Mouse (Mus musculus) cerebellum, adult 2 months (tissue): ENCODE measurements around the gene Mettl16. TPM values are rescaled to one million over a fixed set of nuclear protein-coding genes. Genes with fewer than 3 reads are reported as not detected.
A peak's percentile ranks its signal among the peaks of the same experiment; 100 is the strongest.

Experiments
- DNase-seq, 2 experiments: peaks; one replicate each; pipeline ENCODE4 v3.0.0; 2021
- H3K27ac ChIP-seq: fragments of 200-500 bp; 2 replicates; pipeline ENCODE4 v1.5.1; 2012; ENCODE audit warnings: low read length, control low read depth, inconsistent platforms; ENCODE audit not compliant: insufficient read depth
- H3K27me3 ChIP-seq: fragments of 200-500 bp; 2 replicates; pipeline ENCODE4 v1.6.1; 2012; ENCODE audit warnings: inconsistent platforms, mild to moderate bottlenecking, low read length, moderate library complexity; ENCODE audit not compliant: control insufficient read depth, insufficient read depth
- H3K4me1 ChIP-seq: fragments of 200-500 bp; 2 replicates; pipeline ENCODE4 v1.6.1; 2011; ENCODE audit warnings: low read length; ENCODE audit not compliant: control insufficient read depth, insufficient read depth
- H3K4me3 ChIP-seq: fragments of 200-500 bp; replicated peaks from 2 replicates; pipeline ENCODE3; 2011; ENCODE audit warnings: mild to moderate bottlenecking, low read depth, low read length, control low read depth; ENCODE audit not compliant: insufficient read depth
- CTCF ChIP-seq: fragments of 200-500 bp; IDR thresholded peaks from 2 replicates; pipeline ENCODE4 v1.5.1; 2011; ENCODE audit warnings: low read depth, mild to moderate bottlenecking, control low read depth, low read length, moderate library complexity, borderline replicate concordance; ENCODE audit not compliant: insufficient read depth
- POLR2A ChIP-seq: fragments of 200-500 bp; IDR thresholded peaks from 2 replicates; pipeline ENCODE4 v1.6.1; 2011; ENCODE audit warnings: low read length, control low read depth, borderline replicate concordance; ENCODE audit not compliant: insufficient read depth
- WGBS: fragments of 180-500 bp; shearing (Covaris S2); methylation state at CpG from one replicate; pipeline ENCODE4 v1.1.7; 2018; 5-methylcytosine and 5-hydroxymethylcytosine counted together
- polyA plus RNA-seq: library from polyadenylated mRNA; depleted of rRNA; stranded (reverse); fragments of >200 nt; gene quantifications from 2 replicates; pipeline ENCODE4 v1.2.3, GENCODE M21; 2012; rRNA removed

Gene Mettl16
- polyA plus RNA-seq, 1 experiment = 18.5 TPM

DNA sequence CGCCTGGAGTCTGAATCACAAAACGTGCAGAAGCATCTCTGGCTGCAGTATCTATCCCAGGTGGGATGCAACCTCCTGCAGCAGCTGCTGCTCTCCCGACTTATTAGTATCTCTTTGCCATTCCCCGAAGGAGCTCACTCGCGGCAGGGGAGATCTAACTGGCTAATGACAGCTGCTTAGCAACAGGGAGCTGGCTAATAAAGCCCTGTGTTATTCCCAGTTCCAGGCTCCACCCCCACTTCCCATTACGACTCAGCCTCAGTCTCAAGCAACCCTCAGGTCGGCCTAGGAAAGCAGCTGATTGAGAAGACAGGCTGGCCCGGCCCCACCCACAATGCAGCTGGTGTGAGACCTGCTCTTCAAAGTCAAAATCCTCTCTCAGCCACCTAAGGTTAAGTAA is 106.2 kb downstream of the Mettl16 start:
- H3K27ac ChIP-seq = no peak overlapping the region
- DNase-seq = peak; percentile 65 to 80
- H3K4me3 ChIP-seq = no peak overlapping the region
- TF ChIP-seq CTCF (no peak), POLR2A (no peak)
- WGBS = under 1% methylated on average over 9 of the region's 9 CpGs
- H3K4me1 ChIP-seq = peaks cover 22% of the 10 kb centered on the region
- H3K27me3 ChIP-seq = no peaks in the 10 kb centered on the region

Other genes with a start within 250 kb of the Mettl16 start
- 67.5 and 71.0 TPM in 2 replicates for gene Rap1gap2, start 159.9 kb upstream of the Mettl16 start, polyA plus RNA-seq
- 21.8 and 22.7 TPM in 2 replicates for gene Ccdc92b, start 151.2 kb upstream of the Mettl16 start, polyA plus RNA-seq
- 67.4 and 68.4 TPM in 2 replicates for gene Cluh, start 121.3 kb upstream of the Mettl16 start, polyA plus RNA-seq
- gene Pafah1b1, start 46.2 kb upstream of the Mettl16 start, polyA plus RNA-seq = 185 and 190 TPM in 2 replicates
- 17.9 and 18.0 TPM in 2 replicates for gene Mnt, start 60.1 kb downstream of the Mettl16 start, polyA plus RNA-seq
- gene Sgsm2, start 126.2 kb downstream of the Mettl16 start, polyA plus RNA-seq = 29.0 and 30.7 TPM in 2 replicates
- gene Tsr1, start 127.2 kb downstream of the Mettl16 start, polyA plus RNA-seq = 16.1 and 17.4 TPM in 2 replicates
- 31.1 and 31.6 TPM in 2 replicates for gene Smg6, start 155.0 kb downstream of the Mettl16 start, polyA plus RNA-seq
- gene Srr, start 155.1 kb downstream of the Mettl16 start, polyA plus RNA-seq = 36.5 and 37.8 TPM in 2 replicates